Mouse (Mus musculus): ENCODE measurements around the gene Slc4a8.

DNA sequence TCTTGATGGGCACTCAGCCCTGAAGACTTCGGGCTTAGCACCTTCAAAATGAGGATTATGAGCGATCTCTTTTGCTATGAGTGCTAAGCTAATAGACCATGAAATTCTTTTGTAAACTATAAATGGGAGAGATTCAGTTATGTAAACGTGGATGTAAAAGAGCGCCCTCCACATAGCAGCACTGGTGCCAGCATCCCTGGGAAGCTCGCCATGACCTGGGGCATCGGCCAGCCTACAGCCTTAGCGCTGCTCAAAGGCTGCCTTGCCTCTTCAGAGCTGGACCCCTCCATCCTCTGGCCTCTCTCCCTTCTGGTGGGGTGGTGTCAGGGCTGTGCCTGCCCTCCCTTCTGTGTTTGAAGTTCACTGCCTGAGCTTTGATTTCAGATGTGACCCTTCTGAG lies 52.5 kb downstream of the Slc4a8 start:
- TF ChIP-seq POLR2A (IDR thresholded peaks at IDR 0.05; ENCODE audit: low read depth, low read length), result no peak
- TF ChIP-seq CTCF (IDR thresholded peaks at IDR 0.05; ENCODE audit: borderline replicate concordance, insufficient read depth, low read length), result no peak

All from embryonic fibroblast, embryonic 13.5 days (primary cell).